Mouse (Mus musculus) forebrain, embryonic 10.5 days (tissue): ENCODE data around the gene Rps18. TPM values are rescaled to one million over a fixed set of nuclear protein-coding genes. Genes with fewer than 3 reads are reported as not detected.

Experiments used
- DNase-seq: peaks from one replicate; pipeline ENCODE4 v3.0.0-alpha.2; 2017; ENCODE audit warnings: low spot score; ENCODE audit errors: extremely low spot score
- H3K27ac ChIP-seq: fragments of 300-500 bp; sonication (generic); 2 replicates; pipeline ENCODE4 v1.5.1; 2016; ENCODE audit warnings: mild to moderate bottlenecking
- H3K27me3 ChIP-seq: fragments of 300-500 bp; sonication (generic); 2 replicates; pipeline ENCODE4 v1.6.1; 2016; ENCODE audit warnings: mild to moderate bottlenecking; ENCODE audit not compliant: poor library complexity, severe bottlenecking
- H3K36me3 ChIP-seq: fragments of 300-500 bp; sonication (generic); replicated peaks from 2 replicates; pipeline ENCODE4 v1.6.1; 2016; ENCODE audit warnings: mild to moderate bottlenecking, moderate library complexity
- H3K4me1 ChIP-seq: fragments of 300-500 bp; sonication (generic); 2 replicates; pipeline ENCODE4 v1.6.1; 2016
- H3K4me3 ChIP-seq: fragments of 300-500 bp; sonication (generic); 2 replicates; pipeline ENCODE4 v1.5.1; 2016; ENCODE audit warnings: mild to moderate bottlenecking, moderate library complexity
- H3K9me3 ChIP-seq: fragments of 300-500 bp; sonication (generic); 2 replicates; pipeline ENCODE4 v1.6.1; 2016; ENCODE audit warnings: mild to moderate bottlenecking, moderate library complexity
- WGBS: fragments of 180-500 bp; shearing (Covaris S2); methylation state at CpG from one replicate; pipeline ENCODE4 v1.1.7; 2016; 5-methylcytosine and 5-hydroxymethylcytosine counted together
- polyA plus RNA-seq: library from polyadenylated mRNA; unstranded; fragments of >200 nt; fragmentation: Nextera tagmentation; extraction: Ambion mirVana; gene quantifications from 2 replicates; pipeline ENCODE4 v1.2.1, GENCODE M21; 2016

Gene Rps18
- polyA plus RNA-seq, 1 experiment from 2014 or later = 1,596 TPM

GRCm38 (mm10) chr17:33980181-33981035, 24.6 kb upstream of the Rps18 start:
- Histone ChIP-seq H3K9me3 (no peaks in the 10 kb centered on the region), H3K4me1 (peaks cover 35% of the 10 kb centered on the region), H3K27ac (peak overlapping the region; percentile 89), H3K27me3 (peaks cover 52% of the 10 kb centered on the region), H3K4me3 (peak overlapping the region; percentile 65; the same call in 1 of the 2 replicates), H3K36me3 (no peaks in the 10 kb centered on the region)
- no peak for DNase-seq
- 82% methylated on average over 19 of the region's 19 CpGs for WGBS

GRCm38 (mm10) chr17:33979512-33980050, 23.8 kb upstream of the Rps18 start:
- Histone ChIP-seq H3K4me1 (peaks cover 35% of the 10 kb centered on the region), H3K27ac (no peak overlapping the region), H3K27me3 (peaks cover 52% of the 10 kb centered on the region), H3K9me3 (no peaks in the 10 kb centered on the region), H3K4me3 (no peak overlapping the region), H3K36me3 (no peaks in the 10 kb centered on the region)
- no peak for DNase-seq
- 83% methylated on average over 6 of the region's 6 CpGs for WGBS

- Histone ChIP-seq H3K36me3 (no peaks in the 10 kb centered on the region), H3K4me1 (peaks cover 35% of the 10 kb centered on the region), H3K27ac (peak overlapping the region; percentile 48; the same call in 1 of the 2 replicates), H3K4me3 (peak overlapping the region; percentile 53), H3K9me3 (no peaks in the 10 kb centered on the region), H3K27me3 (peaks cover 52% of the 10 kb centered on the region)
- 1% methylated on average over 17 of the region's 17 CpGs for WGBS
- peak; percentile 55 for DNase-seq
Measured at GRCm38 (mm10) chr17:33978631-33979031, 22.8 kb upstream of the Rps18 start.

- peak overlapping the region; percentile 48; the same call in 1 of the 2 replicates for H3K27ac ChIP-seq
- DNase-seq = no peak
- H3K4me3 ChIP-seq = peak overlapping the region; percentile 53
- H3K27me3 ChIP-seq = peaks cover 52% of the 10 kb centered on the region
- H3K9me3 ChIP-seq = no peaks in the 10 kb centered on the region
- 2% methylated on average over 57 of the region's 57 CpGs for WGBS
- H3K36me3 ChIP-seq = no peaks in the 10 kb centered on the region
- H3K4me1 ChIP-seq = peaks cover 35% of the 10 kb centered on the region
Measured at GRCm38 (mm10) chr17:33977861-33978557, 22.2 kb upstream of the Rps18 start.

GRCm38 (mm10) chr17:33973572-33973971, 17.8 kb upstream of the Rps18 start:
- H3K27ac ChIP-seq = no peak overlapping the region
- WGBS = 58% methylated on average over 3 of the region's 3 CpGs

GRCm38 (mm10) chr17:33972691-33973090, 16.9 kb upstream of the Rps18 start:
- DNase-seq = no peak
- no peaks in the 10 kb centered on the region for H3K9me3 ChIP-seq
- H3K27me3 ChIP-seq = peaks cover 19% of the 10 kb centered on the region
- no peak overlapping the region for H3K27ac ChIP-seq
- 9% methylated on average over 1 of the region's 1 CpGs for WGBS
- peaks cover 5% of the 10 kb centered on the region for H3K4me1 ChIP-seq
- no peaks in the 10 kb centered on the region for H3K36me3 ChIP-seq
- no peak overlapping the region for H3K4me3 ChIP-seq

More at GRCm38 (mm10) chr17:33973572-33973971, 17.8 kb upstream of the Rps18 start:
- Histone ChIP-seq H3K27me3 (peaks cover 28% of the 10 kb centered on the region), H3K4me3 (no peak overlapping the region), H3K4me1 (peaks cover 13% of the 10 kb centered on the region), H3K36me3 (no peaks in the 10 kb centered on the region), H3K9me3 (no peaks in the 10 kb centered on the region)
- no peak for DNase-seq

GRCm38 (mm10) chr17:33969394-33969793, 13.6 kb upstream of the Rps18 start:
- Histone ChIP-seq H3K4me1 (0 out of 2 replicates have a peak, but pooled peaks cover 3% of the 10 kb centered on the region), H3K36me3 (peaks cover 23% of the 10 kb centered on the region), H3K27me3 (no peaks in the 10 kb centered on the region), H3K27ac (no peak overlapping the region), H3K9me3 (no peaks in the 10 kb centered on the region), H3K4me3 (no peak overlapping the region)
- no peak for DNase-seq
- 76% methylated on average over 4 of the region's 4 CpGs for WGBS

GRCm38 (mm10) chr17:33968927-33969326, 13.1 kb upstream of the Rps18 start:
- no peaks in the 10 kb centered on the region for H3K9me3 ChIP-seq
- no peaks in the 10 kb centered on the region for H3K27me3 ChIP-seq
- H3K27ac ChIP-seq = no peak overlapping the region
- peak overlapping the region; percentile 12; the same call in 1 of the 2 replicates for H3K4me3 ChIP-seq
- H3K4me1 ChIP-seq = 0 out of 2 replicates have a peak, but pooled peaks cover 3% of the 10 kb centered on the region
- H3K36me3 ChIP-seq = peaks cover 27% of the 10 kb centered on the region
- no peak for DNase-seq
- 28% methylated on average over 5 of the region's 5 CpGs for WGBS

- Histone ChIP-seq H3K4me3 (peak overlapping the region; percentile 12; the same call in 1 of the 2 replicates), H3K9me3 (no peaks in the 10 kb centered on the region), H3K27ac (no peak overlapping the region), H3K36me3 (peaks cover 31% of the 10 kb centered on the region), H3K27me3 (no peaks in the 10 kb centered on the region), H3K4me1 (0 out of 2 replicates have a peak, but pooled peaks cover 3% of the 10 kb centered on the region)
- 5% methylated on average over 9 of the region's 9 CpGs for WGBS
- DNase-seq = peak; percentile 83
Measured at GRCm38 (mm10) chr17:33968489-33968888, 12.7 kb upstream of the Rps18 start.

- Histone ChIP-seq H3K4me1 (0 out of 2 replicates have a peak, but pooled peaks cover 3% of the 10 kb centered on the region), H3K36me3 (peaks cover 56% of the 10 kb centered on the region), H3K27me3 (no peaks in the 10 kb centered on the region), H3K27ac (no peak overlapping the region), H3K4me3 (peak overlapping the region; percentile 8; the same call in 1 of the 2 replicates), H3K9me3 (no peaks in the 10 kb centered on the region)
- no peak for DNase-seq
- WGBS = 89% methylated on average over 16 of the region's 16 CpGs
Measured at GRCm38 (mm10) chr17:33965846-33966550, 10.2 kb upstream of the Rps18 start.

GRCm38 (mm10) chr17:33965082-33965845, 9.5 kb upstream of the Rps18 start:
- peaks cover 63% of the 10 kb centered on the region for H3K36me3 ChIP-seq
- H3K4me1 ChIP-seq = 0 out of 2 replicates have a peak, but pooled peaks cover 3% of the 10 kb centered on the region
- H3K27me3 ChIP-seq = no peaks in the 10 kb centered on the region
- WGBS = 90% methylated on average over 17 of the region's 17 CpGs
- H3K27ac ChIP-seq = no peak overlapping the region
- H3K4me3 ChIP-seq = no peak overlapping the region
- no peaks in the 10 kb centered on the region for H3K9me3 ChIP-seq
- no peak for DNase-seq
